Mouse (Mus musculus): ENCODE data around the gene Spef1. TPM values are rescaled to one million over a fixed set of nuclear protein-coding genes. Genes with fewer than 3 reads are reported as not detected.
A peak's percentile ranks its signal among the peaks of the same experiment; 100 is the strongest.

Gene Spef1
- polyA plus RNA-seq, 1 experiment from 2014 or later = 0.59 TPM

DNA sequence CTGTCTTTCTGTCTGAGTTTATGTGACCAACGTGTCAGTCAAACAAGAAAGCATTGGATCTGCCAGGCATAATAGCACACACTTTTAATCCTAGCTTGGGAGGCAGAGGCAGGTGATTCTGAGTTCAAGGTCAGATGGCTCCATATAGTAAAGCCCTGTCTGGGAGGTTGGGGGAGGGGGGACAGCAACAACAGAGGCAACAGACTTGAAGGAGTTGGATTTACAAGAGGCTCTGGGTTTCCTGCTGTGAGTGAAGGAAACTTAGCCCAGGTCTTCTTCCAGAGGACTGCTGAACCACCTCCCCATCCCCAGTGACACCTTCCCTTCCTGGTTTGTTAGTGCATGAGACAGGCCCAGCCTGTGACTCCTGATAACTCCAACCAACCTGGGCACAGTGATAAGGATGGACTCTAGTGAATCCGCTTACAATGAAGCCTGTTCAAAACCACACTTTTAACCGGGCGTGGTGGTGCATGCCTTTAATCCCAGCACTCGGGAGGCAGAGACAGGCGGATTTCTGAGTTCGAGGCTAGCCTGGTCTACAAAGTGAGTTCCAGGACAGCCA is 34.8 kb downstream of the Spef1 start:
- Histone ChIP-seq H3K27me3 (ENCODE audit: insufficient read depth, low read length) (no peaks in the 10 kb centered on the region), H3K36me3 (replicated peaks; ENCODE audit: insufficient read depth, low read length) (peaks cover 48% of the 10 kb centered on the region), H3K4me1 (ENCODE audit: insufficient read depth) (peaks cover 13% of the 10 kb centered on the region), H3K4me2 (ENCODE audit: low read depth, low read length) (no peak overlapping the region), H3K4me3 (ENCODE audit: low read depth, low read length) (no peak overlapping the region), H3K27ac (ENCODE audit: low read depth) (peak overlapping the region; percentile 41), H3K9ac (replicated peaks) (no peak overlapping the region), H3K9me3 (ENCODE audit: low read length) (no peaks in the 10 kb centered on the region)
- 71% methylated on average over 7 of the region's 7 CpGs for WGBS (ENCODE audit: insufficient replicate concordance)
- DNase-seq (peak; percentile 47), ATAC-seq (peak; percentile 94)
- peak; percentile 87 for TF ChIP-seq EP300 (IDR thresholded peaks at IDR 0.05; ENCODE audit: low read depth)
- no peak for TF ChIP-seq CTCF (IDR thresholded peaks at IDR 0.05; ENCODE audit: low read depth)

DNA sequence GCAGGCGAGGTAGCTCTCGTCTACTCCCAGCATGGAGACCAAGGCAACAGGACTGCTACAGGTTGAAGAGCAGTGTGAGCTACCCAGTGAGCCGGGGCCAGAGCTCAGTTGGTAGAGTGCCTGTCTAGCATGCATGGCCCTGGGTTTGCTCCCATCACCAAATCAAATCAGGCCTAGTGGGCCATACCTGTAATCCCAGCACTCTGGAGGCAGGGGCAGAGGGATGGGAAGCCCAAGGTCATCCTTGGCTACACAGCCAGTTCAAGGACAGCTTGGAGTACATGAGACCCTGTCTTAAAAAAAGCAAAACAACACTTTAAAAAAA is 37.9 kb downstream of the Spef1 start:
- Histone ChIP-seq H3K4me3 (ENCODE audit: low read depth, low read length) (no peak overlapping the region), H3K9ac (replicated peaks) (no peak overlapping the region), H3K27me3 (ENCODE audit: insufficient read depth, low read length) (no peaks in the 10 kb centered on the region), H3K4me2 (ENCODE audit: low read depth, low read length) (no peak overlapping the region), H3K4me1 (ENCODE audit: insufficient read depth) (peaks cover 9% of the 10 kb centered on the region), H3K36me3 (replicated peaks; ENCODE audit: insufficient read depth, low read length) (peaks cover 73% of the 10 kb centered on the region), H3K9me3 (ENCODE audit: low read length) (no peaks in the 10 kb centered on the region), H3K27ac (ENCODE audit: low read depth) (no peak overlapping the region)
- ATAC-seq (no peak), DNase-seq (no peak)
- TF ChIP-seq CTCF (IDR thresholded peaks at IDR 0.05; ENCODE audit: low read depth) = no peak
- TF ChIP-seq EP300 (IDR thresholded peaks at IDR 0.05; ENCODE audit: low read depth) = no peak
- 93% methylated on average over 3 of the region's 3 CpGs for WGBS (ENCODE audit: insufficient replicate concordance)

DNA sequence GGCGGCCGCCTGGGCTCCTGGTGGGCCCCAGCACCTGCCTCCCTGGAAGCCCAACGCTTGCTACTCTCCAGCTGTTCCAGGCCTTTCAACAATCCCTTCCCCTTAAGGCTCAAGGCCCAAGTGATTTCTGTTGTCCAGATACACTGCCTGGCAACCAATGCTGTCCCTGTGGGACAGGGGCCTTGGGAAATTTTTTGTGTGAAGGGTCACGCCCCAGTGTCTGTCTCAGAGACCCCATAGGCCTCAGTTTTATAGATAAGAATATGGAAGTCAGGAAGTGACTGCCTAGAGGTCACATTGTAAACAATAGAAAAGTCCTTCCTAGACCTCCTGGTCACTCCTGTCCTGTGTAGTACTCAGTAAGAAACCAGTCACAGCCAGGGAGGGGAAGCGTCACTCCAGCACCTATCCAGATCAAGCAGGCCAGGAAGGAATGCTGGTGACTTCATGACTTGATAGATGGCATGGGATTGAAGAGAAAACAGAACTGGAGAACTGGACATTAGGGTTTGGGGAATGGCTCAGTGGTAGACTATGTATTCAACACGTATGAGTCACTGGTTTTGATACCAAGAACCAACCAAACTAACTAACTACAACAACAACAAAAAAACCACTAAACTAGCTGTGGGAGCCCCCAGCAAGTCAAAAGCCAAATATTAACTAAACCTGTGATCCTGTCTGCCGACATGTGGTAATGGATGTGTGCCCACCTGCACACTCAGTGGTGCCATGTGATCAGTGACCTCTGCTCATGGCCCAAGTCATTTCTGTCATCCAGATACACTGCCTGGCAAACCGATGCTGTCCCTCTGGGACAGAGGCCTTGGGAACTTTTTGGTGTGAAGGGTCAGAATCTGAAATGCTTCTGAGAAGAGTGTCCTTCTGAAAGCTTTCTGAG is 38.5 kb downstream of the Spef1 start:
- H3K4me3 ChIP-seq (ENCODE audit: low read depth, low read length) = no peak overlapping the region
- H3K27me3 ChIP-seq (ENCODE audit: insufficient read depth, low read length) = no peaks in the 10 kb centered on the region
- H3K36me3 ChIP-seq (replicated peaks; ENCODE audit: insufficient read depth, low read length) = peaks cover 74% of the 10 kb centered on the region
- no peak overlapping the region for H3K4me2 ChIP-seq (ENCODE audit: low read depth, low read length)
- TF ChIP-seq EP300 (IDR thresholded peaks at IDR 0.05; ENCODE audit: low read depth) (no peak), CTCF (IDR thresholded peaks at IDR 0.05; ENCODE audit: low read depth) (no peak)
- 85% methylated on average over 8 of the region's 8 CpGs for WGBS (ENCODE audit: insufficient replicate concordance)
- H3K4me1 ChIP-seq (ENCODE audit: insufficient read depth) = peaks cover 9% of the 10 kb centered on the region
- no peak for DNase-seq
- no peak overlapping the region for H3K27ac ChIP-seq (ENCODE audit: low read depth)
- no peak overlapping the region for H3K9ac ChIP-seq (replicated peaks)
- no peaks in the 10 kb centered on the region for H3K9me3 ChIP-seq (ENCODE audit: low read length)
- no peak for ATAC-seq

DNA sequence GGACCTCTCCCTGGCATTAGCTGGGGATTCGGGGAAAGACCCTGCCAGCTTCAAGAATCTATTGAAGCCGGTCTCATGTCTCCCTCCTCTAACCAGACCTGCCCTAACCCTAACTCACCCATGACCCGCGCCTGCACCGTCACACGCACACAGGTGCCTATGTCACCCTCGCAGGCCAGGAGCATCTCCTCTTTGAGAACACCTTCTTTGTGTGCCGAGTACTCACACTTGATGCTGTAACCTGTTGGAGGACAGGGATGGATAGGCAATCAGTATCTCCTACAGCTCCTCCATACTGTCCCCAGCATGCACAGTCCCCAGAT is 40.1 kb downstream of the Spef1 start:
- Histone ChIP-seq H3K4me1 (ENCODE audit: insufficient read depth) (peaks cover 11% of the 10 kb centered on the region), H3K4me3 (ENCODE audit: low read depth, low read length) (no peak overlapping the region), H3K27ac (ENCODE audit: low read depth) (no peak overlapping the region)

DNA sequence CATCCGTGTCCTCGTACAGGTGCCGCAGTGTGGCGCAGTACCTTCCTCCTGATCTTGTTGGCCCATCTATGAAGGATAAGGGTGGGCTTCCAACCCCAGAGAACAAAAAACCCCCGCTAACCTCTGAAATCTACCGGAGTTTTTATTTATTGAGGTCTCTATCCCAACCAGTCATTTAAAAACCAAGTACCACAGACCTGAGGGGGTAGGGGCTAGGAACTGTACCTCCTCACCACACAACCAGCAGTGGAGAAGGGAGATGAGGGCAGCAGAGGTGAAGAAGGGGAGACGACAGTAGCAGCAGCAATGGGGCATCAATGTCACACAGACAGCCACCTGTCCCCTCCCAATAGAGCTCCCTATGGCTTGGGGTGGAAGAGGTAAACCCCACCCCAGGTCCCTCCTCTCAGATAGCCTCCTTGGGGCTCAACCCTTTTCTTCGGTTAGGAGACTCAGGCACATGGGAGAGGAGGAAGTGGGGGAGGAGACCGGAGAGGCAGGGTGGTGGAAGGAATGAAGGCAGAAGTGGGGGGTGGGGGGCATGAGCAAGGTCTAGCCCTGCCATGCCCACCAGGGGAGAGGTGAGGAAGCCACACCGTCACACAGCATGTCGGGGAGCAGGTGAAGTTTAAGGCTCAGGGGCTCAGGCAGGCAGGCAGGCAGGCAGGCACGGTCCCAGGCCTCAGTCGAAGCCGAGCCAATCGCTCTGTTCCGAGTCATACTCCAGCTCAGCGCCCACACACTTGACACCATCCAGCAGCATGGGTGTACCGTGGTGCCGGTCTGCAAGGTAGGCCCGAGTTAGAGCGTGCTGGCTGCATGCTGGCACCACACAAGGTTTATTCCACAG is 40.7 kb downstream of the Spef1 start:
- Histone ChIP-seq H3K36me3 (replicated peaks; ENCODE audit: insufficient read depth, low read length) (peaks cover 63% of the 10 kb centered on the region), H3K4me2 (ENCODE audit: low read depth, low read length) (no peak overlapping the region), H3K4me3 (ENCODE audit: low read depth, low read length) (no peak overlapping the region), H3K27ac (ENCODE audit: low read depth) (no peak overlapping the region), H3K4me1 (ENCODE audit: insufficient read depth) (peaks cover 8% of the 10 kb centered on the region), H3K9me3 (ENCODE audit: low read length) (no peaks in the 10 kb centered on the region), H3K9ac (replicated peaks) (no peak overlapping the region), H3K27me3 (ENCODE audit: insufficient read depth, low read length) (no peaks in the 10 kb centered on the region)
- no peak for DNase-seq
- TF ChIP-seq CTCF (IDR thresholded peaks at IDR 0.05; ENCODE audit: low read depth) = no peak
- TF ChIP-seq EP300 (IDR thresholded peaks at IDR 0.05; ENCODE audit: low read depth) = no peak
- 79% methylated on average over 20 of the region's 21 CpGs for WGBS (ENCODE audit: insufficient replicate concordance)
- no peak for ATAC-seq

More for the DNA sequence above, 40.1 kb downstream of the Spef1 start:
- Histone ChIP-seq H3K27me3 (ENCODE audit: insufficient read depth, low read length) (no peaks in the 10 kb centered on the region), H3K4me2 (ENCODE audit: low read depth, low read length) (no peak overlapping the region), H3K9me3 (ENCODE audit: low read length) (no peaks in the 10 kb centered on the region), H3K9ac (replicated peaks) (no peak overlapping the region), H3K36me3 (replicated peaks; ENCODE audit: insufficient read depth, low read length) (peaks cover 69% of the 10 kb centered on the region)
- WGBS (ENCODE audit: insufficient replicate concordance) = 96% methylated on average over 8 of the region's 8 CpGs
- ATAC-seq (no peak), DNase-seq (no peak)
- TF ChIP-seq EP300 (IDR thresholded peaks at IDR 0.05; ENCODE audit: low read depth) (no peak), CTCF (IDR thresholded peaks at IDR 0.05; ENCODE audit: low read depth) (no peak)

DNA sequence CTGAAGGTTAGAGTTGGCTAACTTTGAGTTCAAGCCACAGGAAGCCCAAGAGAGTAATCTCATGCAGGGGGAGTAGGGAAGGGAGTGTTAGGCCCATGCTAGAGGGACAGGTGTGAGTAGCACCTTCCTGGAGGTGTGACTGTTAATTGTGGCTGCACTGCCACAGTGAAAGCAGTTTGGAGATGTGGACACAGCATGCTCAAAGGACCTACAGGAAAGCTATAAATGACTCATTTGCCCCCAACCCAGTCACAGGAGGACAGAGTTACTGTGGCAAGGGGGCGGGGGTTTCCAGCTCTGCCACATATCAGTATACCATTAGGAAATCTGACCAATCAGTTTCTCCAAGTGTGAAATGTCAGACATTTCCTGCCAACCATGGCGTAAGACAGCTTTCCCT is 41.5 kb downstream of the Spef1 start:
- TF ChIP-seq CTCF (IDR thresholded peaks at IDR 0.05; ENCODE audit: low read depth) (no peak), EP300 (IDR thresholded peaks at IDR 0.05; ENCODE audit: low read depth) (no peak)
- no peak overlapping the region for H3K9ac ChIP-seq (replicated peaks)
- no peak overlapping the region for H3K27ac ChIP-seq (ENCODE audit: low read depth)
- H3K9me3 ChIP-seq (ENCODE audit: low read length) = no peaks in the 10 kb centered on the region
- no peaks in the 10 kb centered on the region for H3K27me3 ChIP-seq (ENCODE audit: insufficient read depth, low read length)
- peaks cover 8% of the 10 kb centered on the region for H3K4me1 ChIP-seq (ENCODE audit: insufficient read depth)
- H3K4me2 ChIP-seq (ENCODE audit: low read depth, low read length) = no peak overlapping the region
- H3K4me3 ChIP-seq (ENCODE audit: low read depth, low read length) = no peak overlapping the region
- peaks cover 54% of the 10 kb centered on the region for H3K36me3 ChIP-seq (replicated peaks; ENCODE audit: insufficient read depth, low read length)
- ATAC-seq = no peak
- WGBS (ENCODE audit: insufficient replicate concordance) = 81% methylated on average over 2 of the region's 2 CpGs
- no peak for DNase-seq

Data from liver, postnatal 0 days (tissue).